ENCODE assay signal across 9 mouse cellular contexts in genomic region chr17:86988601-86989184, GRCm38 (mm10). TPM values are rescaled to one million over a fixed set of nuclear protein-coding genes. Genes with fewer than 3 reads are reported as not detected.
DNase-seq lines count a peak whose midpoint lies in the region; ATAC-seq and TF ChIP-seq lines count a peak whose summit lies in the region.
"Had no signal": no experiment of that assay in that cellular context is flagged by ENCODE, and none has a peak within 500 bp of the region (broad histone marks: within the 10 kb centered on the region; RNA-seq: fewer than 3 reads in every experiment).

No protein-coding gene starts in this region.

- TF ChIP-seq CTCF in layer of hippocampus, adult 2 months (conservative IDR thresholded peaks at IDR 0.05): no peak
- TF ChIP-seq CTCF in midbrain, postnatal 0 days (IDR thresholded peaks at IDR 0.05): no peak

- WGBS in embryonic facial prominence, embryonic 14.5 days: 55% methylated on average over 6 of the region's 6 CpGs
- 27% methylated on average over 6 of the region's 6 CpGs for WGBS in midbrain, postnatal 0 days

- peak; percentile 76 for ATAC-seq in embryonic facial prominence, embryonic 14.5 days (ENCODE audit: low read depth)
- ATAC-seq in midbrain, postnatal 0 days (ENCODE audit: low FRiP score): peak; percentile 38; the same call in 1 of the 2 replicates

- H3K4me2 ChIP-seq in embryonic facial prominence, embryonic 14.5 days (ENCODE audit: low read depth, low read length): no peak overlapping the region
- no peak overlapping the region for H3K4me2 ChIP-seq in midbrain, postnatal 0 days (ENCODE audit: low read depth, low read length, poor library complexity, severe bottlenecking)
- H3K4me2 ChIP-seq: liver, embryonic 13.5 days had no signal

- H3K4me3 ChIP-seq in layer of hippocampus, adult 2 months: no peak overlapping the region
- H3K4me3 ChIP-seq in embryonic facial prominence, embryonic 14.5 days (ENCODE audit: low read depth, low read length): no peak overlapping the region
- no peak overlapping the region for H3K4me3 ChIP-seq in midbrain, postnatal 0 days (ENCODE audit: low read depth, low read length)
- H3K4me3 ChIP-seq: liver, embryonic 13.5 days had no signal

- H3K4me1 ChIP-seq in embryonic facial prominence, embryonic 14.5 days (ENCODE audit: control insufficient read depth, insufficient read depth, low read length): peaks cover 4% of the 10 kb centered on the region
- 0 out of 2 replicates have a peak, but pooled peaks cover 2% of the 10 kb centered on the region for H3K4me1 ChIP-seq in midbrain, postnatal 0 days (ENCODE audit: insufficient read depth, low read length)

- no peaks in the 10 kb centered on the region for H3K9me3 ChIP-seq in embryonic facial prominence, embryonic 14.5 days (ENCODE audit: control insufficient read depth, low read length)
- no peaks in the 10 kb centered on the region for H3K9me3 ChIP-seq in midbrain, postnatal 0 days (ENCODE audit: low read length)
- H3K9me3 ChIP-seq: liver, embryonic 13.5 days had no signal

- H3K36me3 ChIP-seq in embryonic facial prominence, embryonic 14.5 days (ENCODE audit: control insufficient read depth, insufficient read depth, low read length): 0 out of 2 replicates have a peak, but pooled peaks cover 3% of the 10 kb centered on the region
- no peaks in the 10 kb centered on the region for H3K36me3 ChIP-seq in midbrain, postnatal 0 days (ENCODE audit: insufficient read depth, low read length)
- H3K36me3 ChIP-seq: liver, embryonic 13.5 days had no signal

- DNase-seq in layer of hippocampus, adult 2 months (ENCODE audit: low spot score in 2 of 2): no peak
- no peak for DNase-seq in layer of hippocampus, adult 11-12 months (ENCODE audit: low spot score)
- DNase-seq in embryonic facial prominence, embryonic 14.5 days (ENCODE audit: low spot score): peak; percentile 86
- peak; percentile 40 to 41 for DNase-seq in heart, adult 9 months (ENCODE audit: low spot score in 2 of 2)
- DNase-seq in midbrain, postnatal 0 days (ENCODE audit: low spot score): peak; percentile 62
- DNase-seq in cerebellum, postnatal 25 days: no peak
- no peak for DNase-seq in spleen, adult 12 weeks (ENCODE audit: low spot score)
- DNase-seq: liver, embryonic 13.5 days had no signal

- no peaks in the 10 kb centered on the region for H3K27me3 ChIP-seq in embryonic facial prominence, embryonic 14.5 days (replicated peaks; ENCODE audit: control insufficient read depth, insufficient read depth, low read length)
- no peaks in the 10 kb centered on the region for H3K27me3 ChIP-seq in midbrain, postnatal 0 days (ENCODE audit: insufficient read depth, low read length)
- H3K27me3 ChIP-seq: liver, embryonic 13.5 days had no signal

- H3K27ac ChIP-seq in layer of hippocampus, adult 2 months: peak overlapping the region; percentile 15
- no peak overlapping the region; the same call in 1 of the 2 replicates for H3K27ac ChIP-seq in embryonic facial prominence, embryonic 14.5 days (replicated peaks; ENCODE audit: low read depth, low read length)
- no peak overlapping the region for H3K27ac ChIP-seq in midbrain, postnatal 0 days (ENCODE audit: low read depth, low read length)
- H3K27ac ChIP-seq: liver, embryonic 13.5 days had no signal

- no peak overlapping the region for H3K9ac ChIP-seq in embryonic facial prominence, embryonic 14.5 days (ENCODE audit: low read depth, low read length)
- no peak overlapping the region for H3K9ac ChIP-seq in midbrain, postnatal 0 days (replicated peaks; ENCODE audit: low read length, poor library complexity, severe bottlenecking)
- H3K9ac ChIP-seq: liver, embryonic 13.5 days had no signal

RNA-seq across cellular contexts. Expression of gene Rhoq, which starts 25.8 kb away (rescaled TPM):
- 10 to 100 TPM; 25.5 to 35.0 TPM for total RNA-seq in layer of hippocampus, adult 2 months (2021)
- polyA plus RNA-seq in embryonic facial prominence, embryonic 14.5 days (2014; fragmentation: Nextera tagmentation; extraction: Ambion mirVana): 36.9 and 37.8 TPM in 2 replicates
- 23.1 and 26.3 TPM in 2 replicates for total RNA-seq in midbrain, postnatal 0 days (2014; rRNA removed)
- 4.3 and 5.1 TPM in 2 replicates for polyA plus RNA-seq in midbrain, postnatal 0 days (2015; fragmentation: Nextera tagmentation; extraction: Ambion mirVana)

RNA-seq across cellular contexts. Expression of gene Pigf, which starts 36.5 kb away (rescaled TPM):
- 10 to 100 TPM; 15.0 to 18.1 TPM for total RNA-seq in layer of hippocampus, adult 2 months (2021)
- polyA plus RNA-seq in embryonic facial prominence, embryonic 14.5 days (2014; fragmentation: Nextera tagmentation; extraction: Ambion mirVana): 25.3 and 26.0 TPM in 2 replicates
- total RNA-seq in midbrain, postnatal 0 days (2014; rRNA removed): 21.6 and 22.0 TPM in 2 replicates
- polyA plus RNA-seq in midbrain, postnatal 0 days (2015; fragmentation: Nextera tagmentation; extraction: Ambion mirVana): 29.4 and 31.3 TPM in 2 replicates

RNA-seq across cellular contexts. Expression of gene Cript, which starts 36.7 kb away (rescaled TPM):
- 10 to 100 TPM; 52.3 to 52.5 TPM for total RNA-seq in layer of hippocampus, adult 2 months (2021)
- 111 and 118 TPM in 2 replicates for polyA plus RNA-seq in embryonic facial prominence, embryonic 14.5 days (2014; fragmentation: Nextera tagmentation; extraction: Ambion mirVana)
- 51.4 and 51.6 TPM in 2 replicates for total RNA-seq in midbrain, postnatal 0 days (2014; rRNA removed)
- polyA plus RNA-seq in midbrain, postnatal 0 days (2015; fragmentation: Nextera tagmentation; extraction: Ambion mirVana): 194 and 199 TPM in 2 replicates

RNA-seq across cellular contexts. Expression of gene Atp6v1e2, which starts 41.0 kb away (rescaled TPM):
- total RNA-seq in layer of hippocampus, adult 2 months (2021): not detected
- not detected in 2 replicates for polyA plus RNA-seq in embryonic facial prominence, embryonic 14.5 days (2014; fragmentation: Nextera tagmentation; extraction: Ambion mirVana)
- total RNA-seq in midbrain, postnatal 0 days (2014; rRNA removed): not detected in 2 replicates
- polyA plus RNA-seq in midbrain, postnatal 0 days (2015; fragmentation: Nextera tagmentation; extraction: Ambion mirVana): 0.33 TPM in 1 of 2 replicates, not detected in the other
- total RNA-seq: hematopoietic stem cell, adult 5-6 weeks had no signal
- polyA plus RNA-seq: liver, embryonic 13.5 days had no signal

Comparison
In these comparisons a context has a peak if more than half of its experiments do, and no peak if none do; other contexts are left out.
1. DNase-seq: peak in embryonic facial prominence, embryonic 14.5 days (single experiment), heart, adult 9 months (2 of 2) and midbrain, postnatal 0 days (single experiment); none in layer of hippocampus, adult 2 months (0 of 2), layer of hippocampus, adult 11-12 months (single experiment), cerebellum, postnatal 25 days (0 of 2) and spleen, adult 12 weeks (single experiment).